Mouse (Mus musculus): ENCODE results near the gene L3mbtl2. TPM values are rescaled to one million over a fixed set of nuclear protein-coding genes. Genes with fewer than 3 reads are reported as not detected.

The L3mbtl2 gene
- polyA plus RNA-seq, 2 experiments = 10.4 to 10.7 TPM

DNA sequence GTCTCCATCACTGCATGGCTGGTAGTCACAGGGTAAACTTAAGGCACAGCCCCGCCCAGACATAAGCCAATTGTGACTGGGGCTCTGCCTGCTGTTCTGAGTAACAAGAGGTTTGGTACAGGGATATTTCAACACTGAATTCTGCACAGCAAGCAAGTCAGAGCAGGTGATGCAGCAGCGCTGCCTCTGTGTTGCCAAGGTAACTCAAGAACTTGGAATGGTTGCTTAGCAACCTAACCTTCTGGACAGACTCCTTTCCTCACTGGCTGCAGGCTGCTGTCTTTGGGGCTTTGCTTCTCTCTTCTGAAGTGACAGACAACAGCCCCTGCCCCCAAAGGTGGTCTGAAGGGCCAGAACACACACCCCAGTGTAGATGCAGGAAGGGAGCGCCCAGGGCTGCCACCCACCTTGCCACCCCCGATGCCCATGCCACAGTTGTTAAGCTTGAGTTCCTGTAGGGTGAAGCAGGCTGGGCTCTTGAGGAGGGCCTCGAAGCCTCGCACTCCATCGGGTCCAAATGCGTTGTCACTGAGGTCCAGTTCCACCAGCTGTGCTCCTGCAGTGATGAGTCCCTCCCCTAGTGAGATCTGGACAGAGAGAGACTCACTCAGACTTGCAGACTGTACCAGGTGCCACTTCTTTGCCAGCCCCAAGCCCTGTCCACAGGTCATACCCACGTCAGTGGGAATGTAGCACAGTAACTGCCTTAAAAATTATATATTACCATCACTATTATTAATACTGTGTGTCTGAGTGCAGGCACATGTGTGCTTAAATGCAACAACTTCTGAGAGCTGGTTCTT is 54.8 kb downstream of the L3mbtl2 start:
- DNase-seq (ENCODE audit: low read depth in 3 of 3, low spot score in 3 of 3) (no peak), ATAC-seq (ENCODE audit: insufficient read depth) (no peak)
- Histone ChIP-seq H3K27ac (no peak overlapping the region), H3K4me1 (replicated peaks; ENCODE audit: control insufficient read depth in 2 of 2, insufficient read depth in 2 of 2, low read length in 1 of 2) (no peaks in the 10 kb centered on the region), H3K27me3 (ENCODE audit: control insufficient read depth, insufficient read depth, low read length) (no peaks in the 10 kb centered on the region), H3K36me3 (replicated peaks; ENCODE audit: control insufficient read depth, insufficient read depth, low read depth) (peaks cover 93% of the 10 kb centered on the region), H3K4me2 (ENCODE audit: low read depth) (no peak overlapping the region), H3K4me3 (ENCODE audit: insufficient read depth in 1 of 2, low read depth in 2 of 2, low read length in 2 of 2) (no peak overlapping the region), H3K9ac (replicated peaks) (no peak overlapping the region), H3K9me3 (ENCODE audit: control insufficient read depth, low read length) (no peaks in the 10 kb centered on the region)
- 90% methylated on average over 9 of the region's 9 CpGs for WGBS (ENCODE audit: insufficient replicate concordance)
- TF ChIP-seq CTCF (IDR thresholded peaks at IDR 0.05; ENCODE audit: low read depth) (no peak), EP300 (IDR thresholded peaks at IDR 0.05; ENCODE audit: low read depth) (no peak)

DNA sequence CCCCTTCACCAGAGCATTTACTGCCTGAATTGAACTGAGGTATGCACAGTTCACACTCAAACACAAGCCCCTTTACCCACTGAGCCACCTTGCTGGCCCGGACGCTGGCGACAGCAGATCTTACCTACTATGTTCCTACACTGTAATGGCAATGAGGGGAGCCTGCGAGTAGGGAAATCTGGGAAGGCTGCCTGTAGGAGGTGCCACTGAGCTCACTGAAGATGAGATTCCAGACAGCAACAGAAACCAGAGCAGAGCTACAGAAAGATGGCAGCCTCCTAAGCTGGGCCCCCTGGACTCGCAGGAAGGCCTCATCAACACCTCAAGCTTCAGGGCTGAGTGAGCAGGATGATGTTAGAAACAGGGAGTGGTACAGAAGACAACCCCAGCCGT is 55.4 kb downstream of the L3mbtl2 start:
- ATAC-seq (ENCODE audit: insufficient read depth) = no peak
- H3K4me2 ChIP-seq (ENCODE audit: low read depth) = no peak overlapping the region
- H3K27me3 ChIP-seq (ENCODE audit: control insufficient read depth, insufficient read depth, low read length) = no peaks in the 10 kb centered on the region
- no peak overlapping the region for H3K27ac ChIP-seq
- H3K9me3 ChIP-seq (ENCODE audit: control insufficient read depth, low read length) = no peaks in the 10 kb centered on the region
- H3K9ac ChIP-seq (replicated peaks) = no peak overlapping the region
- no peaks in the 10 kb centered on the region for H3K4me1 ChIP-seq (replicated peaks; ENCODE audit: control insufficient read depth in 2 of 2, insufficient read depth in 2 of 2, low read length in 1 of 2)
- H3K4me3 ChIP-seq (ENCODE audit: insufficient read depth in 1 of 2, low read depth in 2 of 2, low read length in 2 of 2) = no peak overlapping the region
- DNase-seq (ENCODE audit: low read depth in 3 of 3, low spot score in 3 of 3) = no peak
- WGBS (ENCODE audit: insufficient replicate concordance) = 85% methylated on average over 6 of the region's 6 CpGs
- no peak for TF ChIP-seq EP300 (IDR thresholded peaks at IDR 0.05; ENCODE audit: low read depth)
- 0 out of 2 replicates have a peak, but pooled peaks have one; percentile 22 for TF ChIP-seq CTCF (IDR thresholded peaks at IDR 0.05; ENCODE audit: low read depth)
- peaks cover 92% of the 10 kb centered on the region for H3K36me3 ChIP-seq (replicated peaks; ENCODE audit: control insufficient read depth, insufficient read depth, low read depth)

DNA sequence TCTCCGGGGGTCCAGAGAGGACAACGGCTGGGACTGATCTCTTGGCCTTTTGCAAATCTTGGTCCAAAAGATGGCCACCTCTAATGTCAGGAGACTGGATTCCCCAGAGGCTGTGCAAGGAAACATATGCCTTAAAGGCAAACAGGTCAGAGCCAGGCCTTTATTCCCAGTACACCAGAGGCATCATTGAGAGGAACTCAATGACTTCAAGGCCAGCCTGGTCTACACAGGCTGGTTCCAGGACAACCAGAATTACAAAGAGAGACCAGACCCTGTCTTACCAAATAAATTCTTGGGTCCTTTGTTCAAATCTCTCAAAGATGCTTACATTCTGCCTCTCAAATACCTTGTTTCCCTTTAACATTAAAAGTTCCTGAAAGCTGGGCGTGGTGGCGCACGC is 58.7 kb downstream of the L3mbtl2 start:
- ATAC-seq (ENCODE audit: insufficient read depth) (no peak), DNase-seq (ENCODE audit: low read depth in 3 of 3, low spot score in 3 of 3) (no peak)
- Histone ChIP-seq H3K27ac (no peak overlapping the region), H3K36me3 (replicated peaks; ENCODE audit: control insufficient read depth, insufficient read depth, low read depth) (peaks cover 83% of the 10 kb centered on the region), H3K9me3 (ENCODE audit: control insufficient read depth, low read length) (no peaks in the 10 kb centered on the region), H3K27me3 (ENCODE audit: control insufficient read depth, insufficient read depth, low read length) (no peaks in the 10 kb centered on the region), H3K4me3 (ENCODE audit: insufficient read depth in 1 of 2, low read depth in 2 of 2, low read length in 2 of 2) (no peak overlapping the region), H3K4me1 (replicated peaks; ENCODE audit: control insufficient read depth in 2 of 2, insufficient read depth in 2 of 2, low read length in 1 of 2) (no peaks in the 10 kb centered on the region), H3K9ac (replicated peaks) (no peak overlapping the region), H3K4me2 (ENCODE audit: low read depth) (no peak overlapping the region)
- TF ChIP-seq EP300 (IDR thresholded peaks at IDR 0.05; ENCODE audit: low read depth) = no peak
- TF ChIP-seq CTCF (IDR thresholded peaks at IDR 0.05; ENCODE audit: low read depth) = no peak
- WGBS (ENCODE audit: insufficient replicate concordance) = 92% methylated on average over 5 of the region's 5 CpGs

DNA sequence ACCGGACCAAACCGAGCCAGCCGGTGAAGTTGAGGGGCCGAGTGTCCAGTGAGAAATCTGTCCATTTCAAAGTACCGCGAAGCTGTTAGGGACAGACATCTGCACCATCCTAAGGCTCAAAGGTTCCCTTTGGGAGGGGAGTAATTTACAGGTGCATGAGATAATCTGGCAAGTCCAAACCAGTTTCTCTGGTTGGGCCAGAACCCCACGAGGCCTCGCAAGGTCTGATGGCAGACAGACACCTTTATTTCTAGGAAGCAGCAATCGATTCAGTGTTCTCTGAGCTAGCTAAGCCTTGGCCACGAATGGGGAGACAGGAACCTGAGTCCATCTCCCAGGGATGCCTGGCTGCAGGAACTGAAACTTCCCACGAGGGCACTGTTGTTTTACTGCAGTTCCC is 60.0 kb downstream of the L3mbtl2 start:
- DNase-seq (ENCODE audit: low read depth in 3 of 3, low spot score in 3 of 3) (no peak), ATAC-seq (ENCODE audit: insufficient read depth) (no peak)
- no peak overlapping the region for H3K27ac ChIP-seq
- H3K36me3 ChIP-seq (replicated peaks; ENCODE audit: control insufficient read depth, insufficient read depth, low read depth) = peaks cover 70% of the 10 kb centered on the region
- no peak overlapping the region for H3K4me2 ChIP-seq (ENCODE audit: low read depth)
- no peak overlapping the region for H3K9ac ChIP-seq (replicated peaks)
- no peak for TF ChIP-seq CTCF (IDR thresholded peaks at IDR 0.05; ENCODE audit: low read depth)
- TF ChIP-seq EP300 (IDR thresholded peaks at IDR 0.05; ENCODE audit: low read depth) = no peak
- WGBS (ENCODE audit: insufficient replicate concordance) = 91% methylated on average over 11 of the region's 11 CpGs
- no peaks in the 10 kb centered on the region for H3K27me3 ChIP-seq (ENCODE audit: control insufficient read depth, insufficient read depth, low read length)
- no peaks in the 10 kb centered on the region for H3K9me3 ChIP-seq (ENCODE audit: control insufficient read depth, low read length)
- peaks cover 11 to 12% of the 10 kb centered on the region in 2 experiments for H3K4me1 ChIP-seq (replicated peaks; ENCODE audit: control insufficient read depth in 2 of 2, insufficient read depth in 2 of 2, low read length in 1 of 2)
- no peak overlapping the region for H3K4me3 ChIP-seq (ENCODE audit: insufficient read depth in 1 of 2, low read depth in 2 of 2, low read length in 2 of 2)

DNA sequence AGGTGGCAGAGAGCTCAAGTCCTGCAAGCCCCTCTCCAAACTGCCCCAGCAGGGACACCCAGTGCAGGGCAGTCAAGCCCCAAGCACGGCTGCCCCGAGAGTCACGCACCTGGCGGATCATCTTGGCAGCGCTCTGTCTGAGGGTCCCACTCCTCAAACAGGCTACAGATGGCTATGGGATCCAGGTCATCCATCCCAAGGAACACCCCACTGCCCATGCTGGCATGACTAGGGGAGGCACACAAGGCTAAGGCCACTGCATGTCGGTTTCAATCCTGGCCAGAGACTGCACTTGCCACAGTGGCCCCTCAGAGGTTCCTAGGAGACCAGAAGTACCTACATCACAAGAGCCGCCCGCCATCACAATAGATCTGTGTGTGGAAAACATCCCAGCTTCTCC is 62.3 kb downstream of the L3mbtl2 start:
- H3K36me3 ChIP-seq (replicated peaks; ENCODE audit: control insufficient read depth, insufficient read depth, low read depth) = peaks cover 47% of the 10 kb centered on the region
- 88% methylated on average over 8 of the region's 8 CpGs for WGBS (ENCODE audit: insufficient replicate concordance)
- H3K4me2 ChIP-seq (ENCODE audit: low read depth) = no peak overlapping the region

More for the DNA sequence above, 62.3 kb downstream of the L3mbtl2 start:
- no peaks in the 10 kb centered on the region for H3K9me3 ChIP-seq (ENCODE audit: control insufficient read depth, low read length)
- ATAC-seq (ENCODE audit: insufficient read depth) (no peak), DNase-seq (ENCODE audit: low read depth in 3 of 3, low spot score in 3 of 3) (no peak)
- TF ChIP-seq EP300 (IDR thresholded peaks at IDR 0.05; ENCODE audit: low read depth) = no peak
- TF ChIP-seq CTCF (IDR thresholded peaks at IDR 0.05; ENCODE audit: low read depth) = no peak
- H3K9ac ChIP-seq (replicated peaks) = no peak overlapping the region
- H3K4me3 ChIP-seq (ENCODE audit: insufficient read depth in 1 of 2, low read depth in 2 of 2, low read length in 2 of 2) = no peak overlapping the region
- no peaks in the 10 kb centered on the region for H3K27me3 ChIP-seq (ENCODE audit: control insufficient read depth, insufficient read depth, low read length)
- no peak overlapping the region for H3K27ac ChIP-seq
- peaks cover 12% of the 10 kb centered on the region in 2 experiments for H3K4me1 ChIP-seq (replicated peaks; ENCODE audit: control insufficient read depth in 2 of 2, insufficient read depth in 2 of 2, low read length in 1 of 2)
